Mouse (Mus musculus): Measurements from ENCODE around the gene Prkar2a.

Gene Prkar2a

DNA sequence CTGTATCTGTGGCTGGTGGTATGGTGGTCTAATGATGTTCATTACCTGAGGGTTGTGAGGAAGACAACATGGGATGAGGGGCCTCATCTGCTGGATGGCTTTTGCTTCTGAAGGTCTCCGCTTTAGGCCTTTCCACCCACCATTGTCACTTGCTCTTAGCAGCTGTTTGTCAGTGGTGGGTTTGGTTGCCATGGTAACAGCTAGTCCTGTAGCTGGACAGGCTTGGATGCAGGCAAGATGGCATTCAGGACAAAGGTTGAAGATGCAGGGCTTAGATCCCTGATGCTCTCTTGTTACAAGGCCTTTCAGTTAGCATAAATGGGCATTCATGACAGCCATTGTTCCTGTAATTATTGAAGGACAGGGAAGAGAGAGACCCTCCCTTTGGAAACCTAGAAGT, at the start of gene Prkar2a:
Gene Prkar2a, plus strand, starts transcription at position 209 of the 400 bp plus-strand sequence.
- in situ Hi-C loops (cut with MboI, MseI) = no loop called here

DNA sequence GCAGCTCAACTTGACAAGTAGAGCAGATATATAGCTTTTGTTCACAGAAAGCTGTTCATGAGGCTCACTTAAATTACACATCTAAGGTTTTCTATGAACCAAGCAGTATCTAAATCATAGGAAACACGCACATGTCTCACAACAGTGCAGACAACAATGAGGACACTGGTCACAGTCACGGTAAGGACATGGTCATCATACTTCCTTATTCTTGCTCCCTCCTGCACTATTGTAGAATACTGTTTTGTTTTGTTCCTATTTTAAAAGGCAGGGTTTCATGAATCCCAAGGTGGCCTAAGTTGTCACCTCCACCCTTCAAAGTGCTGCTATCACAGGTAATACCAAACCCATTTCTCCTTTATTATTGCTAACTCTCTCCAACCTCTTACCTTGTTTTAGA, 49.3 kb upstream of the Prkar2a start:
- in situ Hi-C loops (cut with MboI, MseI) = no loop called here

DNA sequence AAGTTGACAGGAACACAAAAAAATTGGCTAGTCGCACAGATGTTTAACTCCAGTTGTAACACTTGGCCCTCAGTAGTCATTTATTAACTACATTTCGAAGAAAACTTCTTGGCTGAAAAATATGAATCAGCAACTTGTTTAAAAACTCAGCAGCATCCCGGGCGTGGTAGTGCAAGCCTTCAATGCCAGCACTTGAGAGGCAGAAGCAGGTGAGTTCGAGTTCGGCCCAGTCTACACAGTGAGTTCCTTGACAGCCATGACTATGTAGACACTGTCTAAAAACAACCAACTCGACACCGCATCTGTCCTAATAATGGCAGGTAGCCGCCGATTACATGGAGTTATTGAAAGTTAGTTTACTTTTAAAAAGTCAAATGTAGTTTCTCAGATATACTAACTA, 40.9 kb upstream of the Prkar2a start:
- in situ Hi-C loops (cut with MboI, MseI) = no loop called here

DNA sequence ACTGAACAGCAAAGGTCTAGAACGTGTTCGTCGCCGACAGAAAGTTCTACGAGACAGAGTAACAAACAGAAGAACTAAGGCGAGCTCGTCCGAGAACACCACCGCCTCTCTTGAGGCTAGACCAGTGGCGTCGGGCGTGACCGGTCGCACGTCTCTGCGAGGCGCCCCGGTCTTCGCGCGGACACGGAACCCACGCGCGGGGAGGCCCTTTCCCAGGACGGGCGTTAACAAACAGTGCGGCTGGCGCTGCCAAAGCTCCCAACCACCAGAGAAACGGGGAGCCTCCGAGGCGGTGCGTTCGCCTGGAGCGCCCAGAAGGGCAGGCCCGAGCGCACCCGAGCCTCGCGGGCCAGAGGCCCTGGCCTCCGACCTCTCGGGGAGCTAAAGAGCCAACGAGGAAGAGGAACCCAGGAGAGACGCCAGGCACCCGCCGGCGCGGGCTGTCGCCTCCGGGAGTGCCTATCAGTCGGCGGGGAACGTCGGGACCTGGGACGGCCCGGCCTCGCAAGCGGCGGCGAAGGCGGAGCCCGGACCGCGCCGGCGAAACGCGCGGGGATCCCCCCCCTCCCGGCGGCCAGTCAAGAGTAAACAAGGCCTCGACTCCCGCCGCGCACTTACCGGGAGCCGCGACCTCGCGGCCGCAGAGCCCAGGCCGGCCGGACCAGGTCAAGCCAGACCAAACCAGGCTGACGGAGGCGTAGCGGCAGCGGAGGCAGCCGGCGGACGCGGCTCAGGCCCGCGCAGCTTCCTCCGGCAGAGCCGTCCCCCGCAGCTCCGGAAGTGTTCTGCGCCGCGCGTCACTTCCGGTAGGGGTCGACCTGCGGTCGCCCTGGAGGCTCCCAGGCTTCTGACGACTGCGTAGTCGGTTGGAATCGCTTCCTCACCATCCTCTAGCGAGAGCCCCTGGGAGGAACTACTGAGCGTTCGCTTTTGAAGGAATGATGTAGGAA, 40.2 kb upstream of the Prkar2a start, which contains the start of gene Arih2:
Gene Arih2, minus strand, starts transcription at position 776 of the 950 bp plus-strand sequence.
- in situ Hi-C loops (cut with MboI, MseI) = no loop called here

DNA sequence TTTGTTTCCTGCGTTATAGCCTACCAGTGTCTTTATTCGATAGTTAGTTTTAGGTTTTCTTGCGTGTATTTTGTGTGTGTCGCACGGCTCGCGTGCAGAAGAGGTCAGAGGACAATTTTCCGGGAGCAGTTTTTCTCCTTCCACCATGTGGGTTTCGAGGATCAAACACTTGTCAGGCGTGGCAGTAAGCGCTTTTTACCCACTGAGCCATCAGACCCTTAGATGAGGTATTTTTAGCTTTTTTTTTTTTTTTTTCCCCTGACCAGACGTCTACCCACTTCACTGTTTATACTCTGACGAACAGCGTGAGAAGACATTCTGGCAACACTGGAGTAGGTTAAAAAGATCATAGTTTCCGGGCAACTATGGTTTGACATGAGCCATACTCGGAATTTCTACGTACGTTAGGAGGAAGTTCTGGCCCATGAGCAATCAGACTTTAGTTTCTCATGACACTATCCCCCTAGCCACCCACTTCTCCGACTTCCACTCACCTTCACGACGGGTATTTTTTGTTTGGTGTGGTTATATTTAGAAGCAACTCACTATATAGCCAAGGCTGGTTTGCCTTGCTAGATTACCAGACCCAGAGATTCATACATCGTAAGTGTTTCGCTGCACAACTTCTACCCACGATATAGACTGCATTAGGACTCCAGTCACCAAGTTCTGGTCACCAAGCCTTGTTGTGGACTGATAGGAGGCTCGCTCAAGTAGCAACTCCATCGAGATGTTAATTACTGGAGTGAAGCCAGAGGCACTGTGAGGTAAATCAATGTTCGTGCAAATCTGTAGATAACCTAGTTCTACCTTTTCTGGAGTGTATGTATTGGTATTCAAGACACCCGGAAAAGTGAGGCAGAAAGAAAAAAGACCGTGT, 39.3 kb upstream of the Prkar2a start:
- in situ Hi-C loops (cut with MboI, MseI) = loop anchor here (10.0 kb wide), 1 partner anchor 1995 kb away; no protein-coding TSS in a partner anchor

DNA sequence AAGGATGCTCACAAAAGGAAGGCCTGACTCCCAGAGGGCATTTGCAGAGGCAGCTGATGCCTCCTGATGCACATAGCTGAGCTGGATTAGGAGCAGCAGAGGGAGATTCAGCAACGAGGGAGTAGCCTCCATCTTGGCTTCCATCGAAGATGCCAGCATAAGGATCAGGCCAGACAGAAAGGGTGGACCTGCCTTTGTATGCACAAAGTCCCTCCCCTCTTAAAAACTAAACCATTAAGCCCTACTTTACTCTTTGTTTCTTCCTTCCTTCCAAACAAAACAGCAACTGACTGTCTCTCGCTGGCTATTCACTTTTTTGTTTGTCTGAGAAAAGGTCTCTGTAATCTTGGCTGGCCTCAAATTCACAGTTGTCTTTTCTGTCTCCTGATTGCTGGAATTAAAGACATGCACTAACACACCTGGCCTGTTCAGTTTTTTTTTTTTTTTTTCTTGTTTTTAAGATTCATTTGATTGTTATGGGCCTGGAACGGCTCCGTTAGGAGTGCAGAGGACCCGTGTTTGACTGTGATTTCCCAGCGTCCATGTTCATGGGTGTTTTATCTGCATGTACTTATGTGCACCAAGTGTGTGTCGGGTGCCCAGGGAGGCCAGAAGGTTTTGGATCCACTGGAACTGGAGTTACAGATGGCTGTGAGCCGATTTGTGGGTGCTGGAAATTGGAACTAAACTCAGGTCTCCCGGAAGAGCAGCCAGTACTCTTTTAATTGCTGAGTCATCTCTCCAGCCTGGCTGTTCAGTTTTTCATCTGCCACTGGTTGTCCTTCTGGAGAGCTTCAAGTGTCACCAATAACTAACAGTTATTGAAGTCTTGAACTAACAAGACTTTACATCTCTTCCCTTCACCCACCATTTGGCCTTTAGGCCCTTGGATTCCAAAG, 34.3 kb upstream of the Prkar2a start:
- in situ Hi-C loops (cut with MboI, MseI) = loop anchor here (10.0 kb wide), 1 partner anchor 1990 kb away; no protein-coding TSS in a partner anchor

DNA sequence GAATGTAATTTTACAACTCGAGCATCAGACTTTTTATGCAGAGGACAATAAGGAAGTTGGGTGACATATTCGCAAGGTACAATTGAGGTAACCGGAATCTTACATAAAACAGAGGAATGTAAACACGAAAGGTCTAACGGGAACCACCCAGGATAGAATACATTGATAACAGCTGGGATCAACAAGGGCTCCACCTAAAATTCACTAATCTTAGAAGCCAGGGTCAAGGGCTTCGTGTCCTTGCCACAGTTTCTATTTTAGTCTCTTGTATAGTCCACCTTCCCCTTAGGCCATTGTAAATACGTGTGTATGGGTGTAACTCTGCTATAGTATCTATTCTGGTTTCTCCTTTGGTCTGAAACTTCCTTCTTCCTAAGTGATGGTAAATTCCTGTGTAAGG, 33.2 kb upstream of the Prkar2a start:
- in situ Hi-C loops (cut with MboI, MseI) = loop anchor here (10.0 kb wide), 1 partner anchor 1989 kb away; no protein-coding TSS in a partner anchor

DNA sequence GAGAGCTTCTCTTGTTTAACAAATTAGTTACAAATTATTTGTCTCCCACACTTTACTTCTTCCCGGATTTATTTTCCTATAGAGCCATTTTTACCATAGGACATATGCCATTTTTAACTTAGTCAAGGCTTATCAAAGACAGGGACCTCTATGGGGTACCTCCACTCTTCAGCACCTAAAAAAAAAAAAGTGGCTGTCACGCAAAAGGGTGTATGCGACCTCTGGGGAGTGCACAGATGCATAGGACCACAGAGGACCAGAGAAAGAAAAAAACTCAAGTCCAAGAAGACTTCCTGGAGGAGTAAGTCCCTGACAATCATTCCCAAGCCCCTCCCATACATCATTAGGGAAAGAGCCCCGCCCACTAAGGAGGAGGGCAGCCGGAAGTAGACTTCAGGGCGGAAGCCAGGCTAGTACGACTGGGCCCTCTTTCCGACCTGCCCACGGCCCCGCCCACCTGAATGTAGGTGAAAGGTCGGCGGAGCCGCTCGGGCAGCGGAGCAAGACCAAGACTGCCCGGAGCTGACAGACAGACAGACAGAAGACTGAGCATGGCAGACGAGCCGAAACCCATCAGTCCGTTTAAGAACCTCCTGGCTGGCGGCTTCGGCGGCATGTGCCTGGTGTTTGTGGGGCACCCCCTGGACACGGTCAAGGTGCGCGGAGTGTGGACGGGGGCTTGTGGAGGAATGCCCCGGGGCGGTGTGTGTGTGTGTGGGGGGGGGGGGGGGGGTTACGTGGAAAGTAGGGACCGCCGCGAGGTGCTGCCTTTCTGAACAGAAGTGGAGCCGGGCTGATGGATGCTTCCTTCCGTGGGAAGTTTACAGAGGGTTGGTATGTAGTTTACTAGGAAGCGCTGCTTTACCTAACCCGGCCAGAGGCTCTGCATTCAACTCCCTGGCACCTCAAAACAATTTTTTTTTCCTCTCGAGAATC, 27.2 kb upstream of the Prkar2a start, which contains the start of gene Slc25a20:
Gene Slc25a20, plus strand, starts transcription at position 412 of the 936 bp plus-strand sequence.
- in situ Hi-C loops (cut with MboI, MseI) = no loop called here

DNA sequence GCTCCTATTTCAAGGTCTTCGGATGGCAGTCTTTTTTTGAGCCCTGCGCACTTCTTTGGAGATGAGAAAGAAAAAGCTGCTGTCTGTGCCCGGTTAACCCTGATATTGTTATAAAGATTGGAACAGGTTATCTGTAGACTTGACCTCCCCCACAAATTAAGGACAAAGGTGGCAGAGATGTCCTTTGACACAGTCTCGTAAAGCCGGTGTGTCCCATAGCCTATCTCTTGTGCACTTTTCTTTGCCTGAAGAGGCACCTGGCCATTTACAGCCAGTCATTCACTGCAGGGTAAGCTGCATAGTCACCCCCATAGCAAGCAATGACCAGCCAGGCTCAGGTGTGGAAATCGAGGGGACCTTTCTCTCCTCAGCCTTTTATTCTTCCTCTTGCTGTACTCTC, 26.5 kb upstream of the Prkar2a start:
- in situ Hi-C loops (cut with MboI, MseI) = no loop called here

DNA sequence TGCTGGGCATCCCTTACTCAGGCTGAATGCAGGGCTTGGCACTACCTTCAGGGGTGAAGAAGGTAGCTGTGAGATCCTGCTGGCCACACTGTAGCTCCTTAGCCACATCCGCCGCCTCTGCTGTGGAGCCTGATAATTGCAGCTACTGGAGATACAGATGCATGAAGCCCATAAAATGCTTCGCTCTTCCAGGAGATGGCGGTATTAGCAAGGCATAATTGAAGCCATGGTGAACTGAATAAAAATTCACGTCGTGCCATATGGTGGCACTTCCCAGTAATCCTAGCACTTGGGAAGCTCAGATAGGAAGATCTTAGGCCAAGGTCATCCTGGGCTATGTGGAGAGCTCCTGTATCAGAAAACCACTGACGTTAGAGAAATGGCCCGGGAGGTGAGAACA, 19.2 kb upstream of the Prkar2a start:
- in situ Hi-C loops (cut with MboI, MseI) = loop anchor here (5.0 kb wide), 1 partner anchor 488 kb away; no protein-coding TSS in a partner anchor

DNA sequence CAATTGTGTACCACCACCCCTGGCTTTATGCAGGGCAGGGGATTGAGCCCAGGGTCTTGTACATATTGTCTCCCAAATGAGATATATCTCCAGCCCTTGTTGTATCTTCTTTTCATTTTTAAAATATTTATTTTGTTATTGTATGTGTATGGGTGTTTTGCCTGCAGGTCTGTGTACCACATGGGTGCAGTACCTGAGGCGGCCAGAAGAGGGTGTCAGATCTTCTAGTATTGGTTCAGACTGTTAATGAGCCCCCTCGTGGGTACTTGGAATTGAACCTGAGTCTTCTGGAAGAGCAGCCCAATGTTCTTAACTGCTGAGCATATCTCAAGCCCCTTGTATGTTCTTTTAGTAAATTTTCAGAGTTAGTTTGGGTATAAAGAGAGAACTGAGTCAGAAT, 16.0 kb upstream of the Prkar2a start:
- in situ Hi-C loops (cut with MboI, MseI) = loop anchor here (5.0 kb wide), 1 partner anchor 491 kb away; no protein-coding TSS in a partner anchor

DNA sequence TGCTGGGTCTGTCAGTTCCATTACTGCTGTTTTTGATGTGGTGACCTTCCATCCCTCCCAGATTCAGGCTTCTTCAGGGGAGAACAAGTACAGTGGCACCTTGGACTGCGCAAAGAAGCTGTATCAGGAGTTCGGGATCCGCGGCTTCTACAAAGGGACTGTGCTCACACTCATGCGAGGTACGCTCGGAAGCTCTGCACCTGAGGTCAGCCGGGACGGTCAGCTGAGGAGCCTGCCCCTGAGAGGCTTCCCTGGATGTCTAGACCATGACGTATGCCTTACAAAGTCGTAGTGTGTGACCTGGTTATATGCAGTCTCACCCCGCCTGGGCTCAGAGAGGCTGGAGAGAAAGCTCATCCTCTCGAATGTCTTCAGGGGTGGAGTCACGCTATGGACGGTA, 9.1 kb upstream of the Prkar2a start:
- in situ Hi-C loops (cut with MboI, MseI) = no loop called here

DNA sequence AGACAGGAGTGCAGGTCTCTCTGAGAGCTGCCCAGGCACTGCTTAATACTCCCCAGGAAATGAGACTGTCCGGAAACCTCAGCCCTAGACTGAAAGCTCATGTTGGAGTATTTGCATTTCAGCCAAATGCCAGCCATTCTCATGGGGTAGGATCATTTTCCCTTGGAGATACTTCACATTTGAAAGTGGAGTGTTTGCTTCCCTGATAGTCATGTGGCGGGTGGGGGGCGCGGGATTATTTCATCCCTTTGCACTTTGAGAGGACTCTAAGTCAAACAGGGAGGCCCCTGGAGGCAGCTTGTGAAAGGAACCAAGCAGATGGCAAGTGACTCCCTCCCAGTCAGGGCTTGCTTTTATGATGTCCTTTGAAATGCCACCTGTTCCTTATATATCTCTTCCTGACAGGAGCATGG, 2.6 kb upstream of the Prkar2a start:
- in situ Hi-C loops (cut with MboI, MseI) = no loop called here

DNA sequence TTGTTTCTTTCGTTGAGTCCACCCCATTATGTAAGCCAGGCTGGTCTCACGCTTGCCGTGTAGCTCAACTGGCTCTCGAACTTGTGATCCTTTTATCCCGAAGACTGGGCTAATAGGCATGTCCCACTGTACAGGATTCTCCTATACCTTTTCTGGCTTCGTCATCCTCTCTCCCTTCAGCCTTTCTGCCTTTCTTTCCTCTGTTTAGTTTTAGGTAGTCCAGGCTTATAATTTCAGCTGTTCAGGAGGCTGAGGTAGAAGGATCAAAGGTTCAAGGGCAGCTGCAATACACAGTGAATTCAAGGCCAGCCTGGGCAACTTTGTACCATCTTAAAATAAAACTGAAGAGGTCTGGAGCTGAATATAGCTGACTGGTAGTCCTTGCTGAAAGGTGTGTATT, 1.9 kb upstream of the Prkar2a start:
- in situ Hi-C loops (cut with MboI, MseI) = no loop called here

DNA sequence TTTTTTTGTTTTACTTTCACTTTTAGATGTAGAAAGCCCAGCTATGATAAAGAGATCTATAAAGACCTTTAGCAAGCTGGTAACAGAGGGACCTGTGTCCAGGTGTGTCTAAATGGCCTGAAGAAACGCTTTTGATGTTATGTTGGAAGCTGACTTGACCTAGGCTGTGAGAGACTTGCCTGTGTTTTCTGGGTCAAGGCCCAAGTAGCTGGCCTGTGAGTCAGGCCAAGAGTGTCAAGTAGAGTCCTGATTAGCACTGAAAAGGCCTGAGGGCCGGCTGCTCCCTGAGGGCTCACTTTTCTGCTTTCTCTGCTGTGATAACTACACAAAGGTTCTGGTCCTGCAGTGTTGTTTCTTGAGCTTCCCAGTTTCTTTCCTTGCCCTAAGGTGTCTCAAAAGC, 1.4 kb upstream of the Prkar2a start:
- in situ Hi-C loops (cut with MboI, MseI) = no loop called here

DNA sequence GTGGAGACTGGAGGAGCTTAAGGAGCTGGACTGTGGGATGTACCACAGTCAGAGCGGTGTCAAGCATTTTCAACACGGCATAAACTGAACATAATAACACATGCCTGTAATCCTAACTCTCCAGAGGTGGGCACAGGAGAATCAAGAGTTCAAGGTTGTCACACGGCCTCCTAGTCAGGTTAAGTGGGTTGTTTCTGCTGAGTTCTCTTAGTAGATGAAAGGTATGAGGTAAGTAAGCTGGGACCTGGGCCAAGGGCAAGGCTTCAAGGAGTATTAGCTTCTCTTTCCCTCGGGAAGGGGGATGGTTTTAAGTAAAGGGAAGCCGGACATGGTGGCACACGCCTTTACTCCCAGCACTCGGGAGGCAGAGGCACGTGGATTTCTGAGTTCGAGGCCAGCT, 663 bp upstream of the Prkar2a start:
- in situ Hi-C loops (cut with MboI, MseI) = no loop called here

DNA sequence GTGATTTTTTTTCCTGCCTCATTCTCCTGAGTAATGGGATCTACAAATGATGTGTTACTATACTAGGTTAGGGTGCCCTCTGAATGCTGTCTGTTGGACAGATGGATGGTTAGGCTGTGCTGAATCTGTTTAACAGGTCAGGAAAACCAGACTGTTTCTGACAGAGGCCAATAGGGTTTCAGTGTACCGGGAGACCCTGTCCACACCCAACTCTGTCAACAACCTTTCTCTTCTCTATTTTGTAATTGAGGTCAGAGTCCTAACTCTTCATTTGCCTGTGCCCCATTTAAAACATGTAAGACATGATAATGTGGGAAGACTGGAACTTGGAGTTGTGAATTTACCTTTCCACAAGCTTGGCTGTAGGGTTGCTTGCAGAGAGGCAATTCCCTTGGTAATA, 879 bp downstream of the Prkar2a start:
- in situ Hi-C loops (cut with MboI, MseI) = no loop called here

DNA sequence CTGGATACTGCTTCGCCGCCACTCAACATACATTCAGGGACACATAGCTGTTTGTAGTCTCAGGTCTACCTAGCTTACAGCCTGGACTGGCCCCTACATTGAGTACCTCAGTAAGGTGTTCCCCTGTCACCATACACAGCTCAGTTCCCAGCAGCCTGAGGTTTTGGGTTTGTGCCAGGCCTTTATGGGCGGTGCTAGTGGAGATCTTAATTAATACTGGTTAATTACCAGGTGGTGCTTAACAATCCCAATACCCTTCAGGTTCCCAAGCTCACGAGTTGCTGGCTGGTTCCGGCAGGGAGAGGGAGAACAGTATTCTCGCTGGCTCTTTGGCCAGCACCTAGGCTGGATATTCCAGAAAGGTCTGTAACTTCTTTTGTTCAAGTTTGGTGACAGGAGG, 1.8 kb downstream of the Prkar2a start:
- in situ Hi-C loops (cut with MboI, MseI) = no loop called here

DNA sequence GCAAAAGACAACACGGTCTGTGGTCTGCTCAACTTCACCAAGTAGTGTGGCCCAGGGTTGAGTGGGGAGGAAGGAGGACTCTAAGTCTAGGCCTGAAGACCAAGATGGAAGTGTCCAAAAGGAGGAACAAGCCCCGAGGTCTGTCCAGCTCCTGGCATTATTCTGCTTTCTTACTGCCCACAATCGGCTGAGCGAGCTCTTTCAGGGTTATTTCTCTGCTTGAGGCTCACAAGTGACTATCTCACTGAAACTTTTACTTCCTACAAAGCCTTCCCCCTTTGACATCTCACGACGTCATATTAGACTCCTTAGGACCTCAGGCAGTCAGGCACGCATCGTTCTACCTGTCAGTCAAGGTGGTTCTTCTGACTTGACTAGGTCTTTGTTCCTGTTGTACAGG, 2.3 kb downstream of the Prkar2a start:
- in situ Hi-C loops (cut with MboI, MseI) = no loop called here

DNA sequence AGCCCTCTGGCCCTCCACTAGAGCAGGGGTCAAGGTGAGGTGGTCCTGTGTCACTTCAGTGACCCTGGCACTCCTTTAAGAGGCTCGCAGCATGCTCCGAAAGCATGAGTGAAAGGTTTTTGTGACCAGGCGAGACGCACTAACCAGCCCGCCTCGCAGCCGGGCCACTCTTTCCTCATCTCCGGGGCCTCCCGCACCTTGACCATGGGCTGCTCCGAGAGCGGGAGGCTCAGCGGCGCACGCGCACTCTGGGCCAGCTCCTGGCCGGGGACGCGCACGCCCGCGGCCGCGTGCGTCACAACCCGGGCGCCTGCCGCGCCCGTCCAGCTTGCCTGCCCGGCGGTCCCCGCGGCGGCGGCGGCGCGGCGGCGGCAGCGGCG, 2.7 kb downstream of the Prkar2a start:
- in situ Hi-C loops (cut with MboI, MseI) = no loop called here

Measured in regulatory T cell (primary cell).